Mouse (Mus musculus) embryonic fibroblast, embryonic 13.5 days (primary cell): ENCODE results near the gene Rnasek.

Source experiments
- CTCF ChIP-seq: IDR thresholded peaks from 2 replicates; pipeline ENCODE4 v1.5.1; 2011; ENCODE audit warnings: mild to moderate bottlenecking, control low read depth, low read length, moderate library complexity, borderline replicate concordance; ENCODE audit not compliant: insufficient read depth
- POLR2A ChIP-seq: IDR thresholded peaks from 2 replicates; pipeline ENCODE4 v1.6.1; 2011; ENCODE audit warnings: low read depth, mild to moderate bottlenecking, control low read depth, low read length, moderate library complexity

DNA sequence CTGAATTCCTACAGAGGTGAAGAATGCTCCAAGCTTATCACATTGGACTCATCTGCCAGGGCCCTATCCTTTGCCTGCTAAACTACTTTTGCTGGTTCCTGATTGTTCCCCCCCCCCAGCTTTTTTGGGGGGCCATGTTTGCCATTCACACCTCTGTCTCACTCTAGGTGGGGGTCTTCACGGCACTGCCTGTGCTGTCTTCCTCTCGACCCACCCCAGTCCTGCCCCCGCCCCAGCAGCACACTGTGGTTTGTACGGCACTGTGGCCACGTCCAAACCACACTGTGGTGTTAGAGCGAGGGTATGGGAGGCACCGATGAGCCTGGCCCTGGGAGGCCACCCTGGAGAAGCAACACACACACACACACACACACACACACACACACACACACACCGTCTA, 5.1 kb downstream of the Rnasek start:
- TF ChIP-seq POLR2A (no peak), CTCF (no peak)
